Mouse (Mus musculus): ENCODE results near the gene Olfr538. TPM values are rescaled to one million over a fixed set of nuclear protein-coding genes. Genes with fewer than 3 reads are reported as not detected.
"Not testable (repeated sequence)": the region's sequence is repeated elsewhere in the genome, so short reads cannot be mapped to it uniquely, and the experiment has no call there.

Olfr538 gene
- total RNA-seq (2014; fragmentation: Nextera tagmentation): not detected in 2 replicates
- not detected in 2 replicates for total RNA-seq (2017)
- not detected in 2 replicates for polyA plus RNA-seq (2012)

DNA sequence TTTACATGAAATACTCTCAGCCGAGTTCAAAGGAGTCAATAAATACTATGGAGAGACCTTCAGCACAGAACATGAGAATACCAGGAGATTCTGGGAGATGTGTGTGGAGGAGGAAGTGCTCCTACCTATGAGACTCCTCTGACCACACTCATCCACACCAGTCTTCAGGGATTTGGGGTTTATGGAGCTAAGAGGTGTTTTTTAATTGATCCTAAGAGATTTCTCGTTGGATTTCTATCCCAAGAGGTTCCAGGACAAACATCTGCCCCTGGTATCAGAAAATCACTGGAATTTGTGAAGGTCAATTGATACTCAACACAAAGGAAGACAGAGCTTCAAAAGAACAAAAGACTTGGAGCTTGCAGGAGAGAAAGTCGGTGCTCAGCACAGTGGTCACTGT is at the start of gene Olfr538:
Gene Olfr538 (plus strand): TSS at position 301 of the 400 bp plus-strand sequence.
- no peaks in the 10 kb centered on the region for H3K9me3 ChIP-seq (replicated peaks)
- no peaks in the 10 kb centered on the region for H3K27me3 ChIP-seq (ENCODE audit: insufficient read depth, low read length)
- no peak for DNase-seq (ENCODE audit: low spot score)
- no peaks in the 10 kb centered on the region for H3K36me3 ChIP-seq (replicated peaks)
- H3K4me1 ChIP-seq (ENCODE audit: insufficient read depth, low read depth, low read length): no peaks in the 10 kb centered on the region
- H3K4me3 ChIP-seq (ENCODE audit: low read depth, low read length): no peak within 1 kb of the TSS
- no peak for TF ChIP-seq POLR2AphosphoS5 (IDR thresholded peaks at IDR 0.05; ENCODE audit: insufficient replicate concordance, low read depth, low read length)
- TF ChIP-seq TAL1 (conservative IDR thresholded peaks at IDR 0.05; ENCODE audit: low read depth, low read length): no peak
- no peak for TF ChIP-seq GATA1 (IDR thresholded peaks at IDR 0.05; ENCODE audit: borderline replicate concordance, low read length)
- no peak for TF ChIP-seq CTCF (IDR thresholded peaks at IDR 0.05; ENCODE audit: low read depth, low read length)
- no peak for TF ChIP-seq GATA2 (IDR thresholded peaks at IDR 0.05; ENCODE audit: borderline replicate concordance, low read depth, low read length)
- no peak for ATAC-seq (ENCODE audit: extremely low read depth, insufficient number of reproducible peaks, low FRiP score, poor library complexity, severe bottlenecking)

DNA sequence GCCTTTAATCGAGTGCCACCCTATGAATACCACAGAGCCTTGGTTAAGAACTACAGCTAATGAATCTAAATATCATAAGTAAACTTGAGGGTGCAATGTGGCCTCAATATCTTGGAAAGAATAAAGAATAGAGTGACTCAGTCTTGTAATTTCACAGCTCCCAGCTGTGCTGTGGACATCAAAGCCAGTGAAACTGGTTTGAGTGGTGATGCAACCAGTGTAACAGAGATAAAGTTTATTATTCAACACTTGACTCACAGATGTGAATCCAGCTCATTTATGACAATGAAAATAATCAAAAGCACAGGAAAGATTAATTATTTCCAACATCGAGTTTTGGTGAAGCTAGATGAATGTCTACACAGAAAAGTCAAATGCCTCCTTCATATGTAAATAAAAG is 27.9 kb upstream of the Olfr538 start:
- H3K9me3 ChIP-seq (replicated peaks): no peaks in the 10 kb centered on the region
- TF ChIP-seq POLR2AphosphoS5 (IDR thresholded peaks at IDR 0.05; ENCODE audit: insufficient replicate concordance, low read depth, low read length): no peak
- TF ChIP-seq TAL1 (conservative IDR thresholded peaks at IDR 0.05; ENCODE audit: low read depth, low read length): no peak
- no peak for TF ChIP-seq GATA1 (IDR thresholded peaks at IDR 0.05; ENCODE audit: borderline replicate concordance, low read length)
- no peaks in the 10 kb centered on the region for H3K36me3 ChIP-seq (replicated peaks)
- H3K4me1 ChIP-seq (ENCODE audit: insufficient read depth, low read depth, low read length): no peaks in the 10 kb centered on the region
- H3K27me3 ChIP-seq (ENCODE audit: insufficient read depth, low read length): 0 out of 2 replicates have a peak, but pooled peaks cover 3% of the 10 kb centered on the region
- no peak for ATAC-seq (ENCODE audit: extremely low read depth, insufficient number of reproducible peaks, low FRiP score, poor library complexity, severe bottlenecking)
- no peak overlapping the region for H3K4me3 ChIP-seq (ENCODE audit: low read depth, low read length)
- DNase-seq (ENCODE audit: low spot score): no peak

DNA sequence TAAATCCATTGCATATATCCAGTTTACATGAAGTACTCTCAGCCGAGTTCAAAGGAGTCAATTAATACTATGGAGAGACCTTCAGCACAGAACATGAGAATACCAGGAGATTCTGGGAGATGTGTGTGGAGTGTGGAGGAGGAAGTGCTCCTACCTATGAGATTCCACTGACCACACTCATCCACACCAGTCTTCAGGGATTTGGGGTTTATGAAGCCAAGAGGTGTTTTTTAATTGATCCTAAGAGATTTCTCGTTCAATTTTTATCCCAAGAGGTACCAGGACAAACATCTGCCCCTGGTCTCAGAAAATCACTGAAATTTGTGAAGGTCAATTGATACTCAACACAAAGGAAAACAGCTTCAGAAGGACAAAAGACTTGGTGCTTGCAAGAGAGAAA is 33.3 kb downstream of the Olfr538 start, which contains the start of gene Olfr46:
Gene Olfr46 (plus strand): TSS at position 301 of the 400 bp plus-strand sequence.
- not testable (repeated sequence) for H3K4me3 ChIP-seq (ENCODE audit: low read depth, low read length); H3K36me3 ChIP-seq (replicated peaks); H3K4me1 ChIP-seq (ENCODE audit: insufficient read depth, low read depth, low read length); H3K9me3 ChIP-seq (replicated peaks); DNase-seq (ENCODE audit: low spot score); H3K27me3 ChIP-seq (ENCODE audit: insufficient read depth, low read length); ATAC-seq (ENCODE audit: extremely low read depth, insufficient number of reproducible peaks, low FRiP score, poor library complexity, severe bottlenecking)

Other genes with a start within 250 kb of the Olfr538 start
- gene Olfr525, start 247.0 kb upstream of the Olfr538 start, total RNA-seq (2014; fragmentation: Nextera tagmentation): not detected in 2 replicates
- gene Olfr525, start 247.0 kb upstream of the Olfr538 start, total RNA-seq (2017): 0.06 and 0.16 TPM in 2 replicates
- gene Olfr525, start 247.0 kb upstream of the Olfr538 start, polyA plus RNA-seq (2012): not detected in 2 replicates
- gene Olfr527, start 233.9 kb upstream of the Olfr538 start, total RNA-seq (2014; fragmentation: Nextera tagmentation): not detected in 2 replicates
- 0.06 and 0.44 TPM in 2 replicates for gene Olfr527, start 233.9 kb upstream of the Olfr538 start, total RNA-seq (2017)
- not detected in 2 replicates for gene Olfr527, start 233.9 kb upstream of the Olfr538 start, polyA plus RNA-seq (2012)
- gene Olfr60, start 206.2 kb upstream of the Olfr538 start, total RNA-seq (2014; fragmentation: Nextera tagmentation): not detected in 2 replicates
- gene Olfr60, start 206.2 kb upstream of the Olfr538 start, total RNA-seq (2017): 0.16 and 0.29 TPM in 2 replicates
- not detected in 2 replicates for gene Olfr60, start 206.2 kb upstream of the Olfr538 start, polyA plus RNA-seq (2012)
- gene Olfr530, start 191.6 kb upstream of the Olfr538 start, total RNA-seq (2014; fragmentation: Nextera tagmentation): not detected in 2 replicates
- gene Olfr530, start 191.6 kb upstream of the Olfr538 start, total RNA-seq (2017): 0.12 TPM in 1 of 2 replicates, not detected in the other
- gene Olfr530, start 191.6 kb upstream of the Olfr538 start, polyA plus RNA-seq (2012): not detected in 2 replicates
- gene Olfr531, start 165.0 kb upstream of the Olfr538 start, total RNA-seq (2014; fragmentation: Nextera tagmentation): not detected in 2 replicates
- gene Olfr531, start 165.0 kb upstream of the Olfr538 start, total RNA-seq (2017): 0.11 TPM in 1 of 2 replicates, not detected in the other
- not detected in 2 replicates for gene Olfr531, start 165.0 kb upstream of the Olfr538 start, polyA plus RNA-seq (2012)
- not detected in 2 replicates for gene Olfr532, start 146.2 kb upstream of the Olfr538 start, total RNA-seq (2014; fragmentation: Nextera tagmentation)
- gene Olfr532, start 146.2 kb upstream of the Olfr538 start, total RNA-seq (2017): 0.06 TPM in 1 of 2 replicates, not detected in the other
- gene Olfr532, start 146.2 kb upstream of the Olfr538 start, polyA plus RNA-seq (2012): not detected in 2 replicates
- gene Olfr533, start 104.5 kb upstream of the Olfr538 start, total RNA-seq (2014; fragmentation: Nextera tagmentation): not detected in 2 replicates
- 0.11 TPM in 1 of 2 replicates, not detected in the other for gene Olfr533, start 104.5 kb upstream of the Olfr538 start, total RNA-seq (2017)
- not detected in 2 replicates for gene Olfr533, start 104.5 kb upstream of the Olfr538 start, polyA plus RNA-seq (2012)
- not detected in 2 replicates for gene Olfr535, start 83.7 kb upstream of the Olfr538 start, total RNA-seq (2014; fragmentation: Nextera tagmentation)
- gene Olfr535, start 83.7 kb upstream of the Olfr538 start, total RNA-seq (2017): 0.11 and 0.17 TPM in 2 replicates
- gene Olfr535, start 83.7 kb upstream of the Olfr538 start, polyA plus RNA-seq (2012): not detected in 2 replicates
- gene Olfr536, start 60.5 kb upstream of the Olfr538 start, total RNA-seq (2014; fragmentation: Nextera tagmentation): not detected in 2 replicates
- 0.06 and 0.66 TPM in 2 replicates for gene Olfr536, start 60.5 kb upstream of the Olfr538 start, total RNA-seq (2017)
- not detected in 2 replicates for gene Olfr536, start 60.5 kb upstream of the Olfr538 start, polyA plus RNA-seq (2012)
- gene Olfr46, start 33.4 kb downstream of the Olfr538 start, total RNA-seq (2014; fragmentation: Nextera tagmentation): not detected in 2 replicates
- 0.06 and 0.49 TPM in 2 replicates for gene Olfr46, start 33.4 kb downstream of the Olfr538 start, total RNA-seq (2017)
- gene Olfr46, start 33.4 kb downstream of the Olfr538 start, polyA plus RNA-seq (2012): not detected in 2 replicates
- gene Olfr61, start 61.1 kb downstream of the Olfr538 start, total RNA-seq (2014; fragmentation: Nextera tagmentation): not detected in 2 replicates
- gene Olfr61, start 61.1 kb downstream of the Olfr538 start, total RNA-seq (2017): not detected in 2 replicates
- not detected in 2 replicates for gene Olfr61, start 61.1 kb downstream of the Olfr538 start, polyA plus RNA-seq (2012)
- gene Olfr53, start 78.6 kb downstream of the Olfr538 start, total RNA-seq (2014; fragmentation: Nextera tagmentation): not detected in 2 replicates
- 0.17 TPM in 1 of 2 replicates, not detected in the other for gene Olfr53, start 78.6 kb downstream of the Olfr538 start, total RNA-seq (2017)
- not detected in 2 replicates for gene Olfr53, start 78.6 kb downstream of the Olfr538 start, polyA plus RNA-seq (2012)
- 0.05 TPM in 1 of 2 replicates, not detected in the other for gene Olfr539, start 92.0 kb downstream of the Olfr538 start, total RNA-seq (2014; fragmentation: Nextera tagmentation)
- 0.06 and 0.11 TPM in 2 replicates for gene Olfr539, start 92.0 kb downstream of the Olfr538 start, total RNA-seq (2017)
- not detected in 2 replicates for gene Olfr539, start 92.0 kb downstream of the Olfr538 start, polyA plus RNA-seq (2012)
- not detected in 2 replicates for gene Olfr45, start 114.1 kb downstream of the Olfr538 start, total RNA-seq (2014; fragmentation: Nextera tagmentation)
- gene Olfr45, start 114.1 kb downstream of the Olfr538 start, total RNA-seq (2017): 0.11 and 0.12 TPM in 2 replicates
- not detected in 2 replicates for gene Olfr45, start 114.1 kb downstream of the Olfr538 start, polyA plus RNA-seq (2012)
- not detected in 2 replicates for gene Olfr541, start 129.4 kb downstream of the Olfr538 start, total RNA-seq (2014; fragmentation: Nextera tagmentation)
- gene Olfr541, start 129.4 kb downstream of the Olfr538 start, total RNA-seq (2017): 0.38 TPM in 1 of 2 replicates, not detected in the other
- gene Olfr541, start 129.4 kb downstream of the Olfr538 start, polyA plus RNA-seq (2012): not detected in 2 replicates
- not detected in 2 replicates for gene Cyp2e1, start 195.9 kb downstream of the Olfr538 start, total RNA-seq (2014; fragmentation: Nextera tagmentation)
- 0.05 TPM in 1 of 2 replicates, not detected in the other for gene Cyp2e1, start 195.9 kb downstream of the Olfr538 start, total RNA-seq (2017)
- gene Cyp2e1, start 195.9 kb downstream of the Olfr538 start, polyA plus RNA-seq (2012): not detected in 2 replicates
- gene Syce1, start 220.0 kb downstream of the Olfr538 start, total RNA-seq (2014; fragmentation: Nextera tagmentation): not detected in 2 replicates
- not detected in 2 replicates for gene Syce1, start 220.0 kb downstream of the Olfr538 start, total RNA-seq (2017)
- gene Syce1, start 220.0 kb downstream of the Olfr538 start, polyA plus RNA-seq (2012): not detected in 2 replicates